Mouse (Mus musculus) ovary, adult 18-20 months (tissue): ENCODE results near the gene Iqsec1.
A peak's percentile ranks its signal among the peaks of the same experiment; 100 is the strongest.

Experiments used
- DNase-seq: peaks from one replicate; pipeline ENCODE4 v3.0.0; 2022; ENCODE audit warnings: low spot score, mixed read lengths

The Iqsec1 gene

DNA sequence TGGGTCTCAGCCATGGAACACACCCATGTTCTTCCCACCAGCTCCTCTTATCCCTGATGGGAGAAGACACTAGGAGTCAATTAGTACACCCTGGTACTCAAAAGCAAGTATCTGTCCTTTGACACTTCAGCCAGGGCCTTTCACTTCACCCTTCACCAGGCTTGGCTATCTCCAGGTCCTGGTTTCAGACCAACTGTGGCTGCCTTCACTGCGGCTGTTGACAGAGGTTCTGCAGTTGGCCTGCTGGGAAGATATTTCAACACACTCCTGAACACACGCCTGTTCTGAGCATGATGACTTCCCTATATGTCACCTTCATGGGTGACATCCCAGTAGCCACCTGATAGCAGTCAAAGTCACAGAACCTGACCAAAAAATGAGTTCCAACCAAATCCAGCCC, 234.4 kb downstream of the Iqsec1 start:
- DNase-seq = no peak

DNA sequence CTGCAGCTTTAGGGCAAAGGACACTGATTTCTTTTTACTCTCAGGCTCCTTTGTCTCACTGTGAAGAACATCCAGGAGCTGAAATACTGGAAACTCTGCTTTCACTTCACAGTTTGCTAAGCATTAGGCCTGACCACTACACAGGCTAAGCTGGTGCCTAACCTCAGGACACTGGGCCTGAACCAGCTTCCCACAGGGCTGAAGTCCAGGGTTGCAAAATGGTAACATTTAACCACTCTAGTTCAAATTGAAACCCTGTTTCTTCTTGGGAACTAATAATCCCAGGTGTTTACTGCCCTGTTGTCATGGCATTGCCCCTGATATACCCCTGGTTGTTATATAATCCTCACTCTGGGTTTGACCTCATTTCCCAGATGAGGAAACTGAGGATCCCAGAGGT, 234.8 kb downstream of the Iqsec1 start:
- DNase-seq = no peak

DNA sequence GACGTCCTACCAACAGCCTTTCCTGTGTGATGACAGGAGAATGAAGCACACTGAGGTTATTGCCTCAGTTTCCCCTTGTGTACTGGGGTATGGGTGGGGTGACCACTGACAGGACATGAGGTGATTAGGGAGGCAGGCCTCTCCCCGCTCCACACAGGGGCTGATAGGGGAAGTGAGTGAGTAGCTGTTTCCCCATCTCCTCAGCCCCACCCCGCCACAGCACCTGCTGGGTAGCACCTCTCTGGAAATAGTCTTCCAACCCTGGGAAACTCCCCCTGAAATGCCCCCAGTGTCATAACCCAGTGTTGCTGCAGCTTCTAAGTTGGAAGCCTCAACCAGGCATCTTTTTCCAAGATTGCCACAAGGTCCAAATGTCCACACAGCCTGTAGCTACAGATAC, 236.9 kb downstream of the Iqsec1 start:
- no peak for DNase-seq

DNA sequence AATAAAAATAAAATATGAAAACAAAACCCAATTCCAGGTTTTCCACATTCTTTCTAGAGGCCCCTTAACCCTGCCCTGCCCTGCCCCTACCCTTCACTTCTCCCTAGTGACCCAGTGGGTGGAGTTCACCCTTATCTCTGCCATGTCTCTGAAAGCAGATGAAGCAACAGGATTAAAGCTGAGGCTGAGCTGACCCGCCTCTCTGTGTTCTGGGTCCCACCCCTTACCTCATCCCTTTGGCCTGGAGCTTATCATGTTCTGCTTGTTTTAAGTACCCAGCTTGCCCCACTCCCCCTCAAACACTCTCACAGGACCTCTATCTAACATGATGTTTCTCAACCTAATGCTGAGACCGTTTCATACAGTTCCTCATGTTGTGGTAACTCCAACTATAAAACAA, 238.4 kb downstream of the Iqsec1 start:
- no peak for DNase-seq

DNA sequence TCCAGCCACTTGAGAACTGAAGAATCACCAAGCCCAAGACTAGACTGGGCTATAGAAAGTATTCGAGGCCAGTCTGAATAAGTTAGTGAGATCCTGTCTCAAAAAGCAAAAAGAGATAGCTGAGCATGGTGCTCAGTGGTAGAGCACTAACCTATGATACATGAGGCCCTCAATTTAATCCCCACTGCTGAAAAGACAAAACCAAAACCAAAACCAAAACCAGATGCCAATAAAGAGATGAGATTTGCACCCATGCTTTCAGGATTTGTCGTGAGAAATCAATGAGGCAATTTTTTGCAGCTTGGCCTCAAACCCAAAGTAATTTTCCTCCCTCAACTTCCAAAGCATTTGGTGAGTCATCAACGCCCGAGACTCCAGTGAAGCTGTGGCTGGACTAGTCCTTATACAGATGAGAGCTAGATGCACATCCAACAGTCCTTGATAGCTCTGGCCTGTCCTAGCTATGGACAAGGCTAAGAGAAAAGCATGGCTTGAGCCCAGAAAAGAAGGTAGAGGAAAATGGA, 239.0 kb downstream of the Iqsec1 start:
- DNase-seq = no peak

DNA sequence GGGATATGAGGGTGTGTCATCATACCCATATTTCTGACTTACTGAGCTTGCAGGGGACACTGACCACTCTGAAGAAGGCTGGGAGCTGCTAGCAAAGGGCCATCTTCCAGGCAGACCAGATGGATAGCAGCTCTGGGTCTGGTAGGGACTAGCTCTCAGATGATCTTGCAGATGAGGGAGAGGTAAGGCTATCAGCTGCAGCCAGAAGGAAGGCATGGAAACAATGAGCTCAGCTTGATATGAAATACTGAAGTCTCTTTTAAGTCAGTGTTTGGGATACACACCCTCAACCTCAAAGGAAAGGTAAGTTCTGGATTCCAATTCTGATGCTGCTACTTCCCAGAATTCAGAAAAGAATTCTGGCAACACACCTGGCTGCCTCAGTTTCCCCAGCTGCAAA, 239.5 kb downstream of the Iqsec1 start:
- no peak for DNase-seq

DNA sequence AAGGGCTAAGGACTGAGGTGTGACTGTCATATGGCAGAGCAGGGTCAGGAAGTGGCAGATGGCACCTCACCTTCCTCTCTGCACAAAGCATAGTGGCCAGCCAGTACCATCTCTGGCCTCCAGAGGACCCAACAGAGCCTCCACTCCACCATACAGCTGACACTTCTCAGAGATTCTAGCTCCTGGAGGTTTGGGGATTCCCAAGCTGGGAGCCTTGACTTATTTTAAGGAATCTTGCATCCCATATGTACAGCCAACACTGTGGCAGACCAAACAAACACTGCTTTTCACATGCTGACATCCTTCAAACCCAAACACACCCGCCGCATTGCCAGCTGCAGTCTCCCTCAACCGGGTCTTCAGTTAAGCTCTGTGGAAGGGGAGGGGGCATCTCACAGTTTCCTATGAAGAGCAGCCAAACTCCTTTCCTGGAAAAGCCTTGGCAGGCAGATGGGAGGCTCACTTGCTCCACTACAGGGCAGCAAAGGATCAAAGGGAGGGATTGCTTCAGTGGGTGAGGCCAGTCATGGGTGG, 242.1 kb downstream of the Iqsec1 start:
- DNase-seq = no peak

DNA sequence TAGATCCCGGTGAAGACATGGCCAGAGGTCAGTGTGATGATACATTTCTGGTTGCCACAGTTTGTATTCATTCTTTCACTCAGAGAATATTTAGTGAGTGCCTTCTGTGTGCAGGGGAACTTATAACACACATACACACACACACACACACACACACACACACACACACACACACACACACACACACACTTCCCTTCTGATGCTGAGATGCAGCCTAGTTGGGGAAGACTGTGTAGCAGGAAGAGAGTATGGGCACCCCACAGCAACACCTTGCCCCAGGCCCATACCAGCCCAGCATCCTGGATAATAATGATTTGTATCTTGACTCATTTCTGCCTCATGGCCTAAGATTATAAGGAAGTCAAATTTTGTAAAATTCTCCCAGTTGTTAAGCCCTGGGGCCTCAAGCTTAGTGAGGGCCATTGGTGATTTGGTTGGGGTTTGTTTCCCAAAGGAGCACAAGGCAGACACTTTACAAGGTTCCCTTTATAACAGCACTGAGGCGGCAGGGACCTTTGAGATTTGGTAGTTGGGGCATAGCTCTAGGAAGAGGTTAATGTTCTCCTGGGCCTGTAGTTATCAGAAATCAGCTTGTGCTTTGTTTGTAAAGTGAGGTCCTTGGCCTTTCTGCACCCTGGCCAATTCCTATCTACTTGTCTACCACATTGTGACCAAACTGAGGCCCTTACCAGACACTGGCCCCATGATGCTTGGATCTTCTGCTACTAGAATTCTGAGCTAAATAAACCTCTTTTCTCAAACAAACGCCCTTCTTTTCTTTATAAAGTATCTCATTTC, 242.9 kb downstream of the Iqsec1 start:
- DNase-seq = no peak

DNA sequence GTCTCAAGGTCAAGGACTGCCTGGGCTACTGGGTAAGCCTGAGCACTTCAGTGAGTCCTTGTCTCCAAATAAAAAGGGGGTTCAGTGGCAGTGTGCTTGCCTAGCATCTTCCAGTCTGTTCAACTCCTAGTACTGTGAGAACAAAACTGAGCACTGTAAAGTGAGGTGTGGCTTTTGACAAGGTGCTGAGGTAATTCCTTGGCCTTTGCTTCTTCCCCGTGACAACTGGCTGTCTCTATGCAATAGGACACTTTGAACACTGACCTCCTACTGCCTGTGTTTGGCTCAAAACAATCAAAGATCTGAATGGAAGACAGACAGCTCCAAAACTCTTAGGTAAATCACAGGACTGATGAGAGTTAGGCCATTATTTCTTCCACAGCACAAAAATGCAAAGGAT, 246.0 kb downstream of the Iqsec1 start:
- DNase-seq = no peak

DNA sequence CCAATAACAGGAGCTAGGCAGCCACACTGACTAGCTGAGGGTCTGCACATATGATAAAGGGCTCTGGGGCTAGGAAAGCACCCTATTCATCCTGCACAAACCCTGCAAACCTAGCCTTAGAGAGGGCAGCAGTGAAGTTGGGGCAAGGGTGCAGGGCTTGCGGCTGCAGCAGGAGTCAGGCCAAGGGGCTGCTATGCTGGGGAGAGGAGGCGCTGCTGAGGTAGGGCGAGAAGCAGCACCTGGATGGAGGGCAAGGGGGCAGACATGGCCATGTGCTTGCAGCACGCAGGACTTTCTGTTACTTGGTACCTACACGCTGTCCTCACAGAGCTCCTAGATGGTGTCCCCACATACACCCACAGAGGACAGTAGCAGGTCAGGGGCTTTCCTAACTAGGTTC, 246.8 kb downstream of the Iqsec1 start:
- no peak for DNase-seq

DNA sequence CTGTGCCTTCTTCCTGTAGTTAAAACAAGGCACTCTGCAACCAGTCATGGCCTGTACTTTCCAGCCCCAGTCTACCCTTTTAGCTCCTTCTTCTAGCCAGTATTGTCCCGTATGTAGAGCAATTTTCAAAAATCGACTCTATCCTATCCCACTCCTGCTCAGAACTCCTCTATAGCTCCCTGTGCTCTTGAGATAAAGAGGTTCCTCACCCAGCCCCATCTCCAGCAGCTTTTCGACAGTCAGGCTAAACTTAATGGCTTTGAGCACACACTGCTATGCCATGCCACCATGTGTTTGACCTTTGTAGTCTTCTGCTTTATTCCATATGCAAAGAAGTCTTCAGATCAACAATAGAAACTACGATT, 247.4 kb downstream of the Iqsec1 start:
- no peak for DNase-seq

DNA sequence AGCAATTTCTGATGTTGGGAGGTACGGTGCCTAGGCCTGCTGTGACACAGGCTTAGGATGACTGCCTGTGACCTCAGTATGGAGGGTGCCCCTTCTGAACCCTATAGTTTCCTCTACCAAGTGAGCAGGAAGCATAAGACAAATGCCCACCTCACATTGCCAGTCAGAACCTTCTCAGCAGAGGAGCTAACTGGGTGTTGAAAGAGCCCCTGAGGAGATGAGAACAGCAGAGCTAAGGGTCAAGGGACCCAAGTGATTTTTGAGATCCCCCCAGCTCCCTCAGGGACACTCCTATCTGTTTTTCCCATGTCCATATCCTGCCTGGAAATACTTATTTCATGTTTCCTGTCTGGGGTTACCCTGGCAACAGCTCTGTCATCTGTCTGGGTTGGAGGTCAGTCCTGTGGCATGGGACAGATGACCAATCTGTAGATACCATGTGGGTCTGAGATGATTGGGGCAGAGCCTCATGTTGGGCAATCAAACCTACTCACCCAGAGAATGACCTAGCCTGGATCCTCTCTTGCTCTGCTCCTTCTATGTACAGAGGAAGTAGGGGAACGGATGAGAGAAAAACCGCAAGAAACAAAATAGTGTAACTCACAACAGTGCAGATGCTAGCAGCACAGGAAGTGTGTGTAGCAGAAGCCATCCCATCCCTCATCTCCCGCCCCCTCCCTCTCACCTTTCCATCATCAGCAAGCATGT, 248.0 kb downstream of the Iqsec1 start:
- DNase-seq = no peak

DNA sequence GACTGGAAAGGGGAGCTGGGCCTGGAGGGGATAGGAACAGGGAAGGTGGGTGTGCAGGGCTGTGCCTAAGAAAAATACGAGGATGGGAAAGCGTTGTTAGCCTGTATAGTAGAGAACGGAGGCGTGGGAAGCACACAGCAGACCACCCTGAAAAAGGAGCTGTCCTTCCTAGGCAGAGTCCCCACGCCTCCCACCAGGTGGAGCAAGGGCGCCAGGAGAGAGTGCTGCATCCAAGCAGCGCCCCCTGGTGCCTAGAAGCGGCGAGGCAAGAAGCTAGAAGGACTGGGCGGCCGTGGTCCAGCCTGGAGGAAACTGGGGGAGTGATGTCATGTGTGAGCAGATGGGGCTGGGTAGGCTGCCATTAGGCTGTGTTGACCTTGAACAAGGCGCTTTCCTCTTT, 251.1 kb downstream of the Iqsec1 start:
- DNase-seq = peak; percentile 75

DNA sequence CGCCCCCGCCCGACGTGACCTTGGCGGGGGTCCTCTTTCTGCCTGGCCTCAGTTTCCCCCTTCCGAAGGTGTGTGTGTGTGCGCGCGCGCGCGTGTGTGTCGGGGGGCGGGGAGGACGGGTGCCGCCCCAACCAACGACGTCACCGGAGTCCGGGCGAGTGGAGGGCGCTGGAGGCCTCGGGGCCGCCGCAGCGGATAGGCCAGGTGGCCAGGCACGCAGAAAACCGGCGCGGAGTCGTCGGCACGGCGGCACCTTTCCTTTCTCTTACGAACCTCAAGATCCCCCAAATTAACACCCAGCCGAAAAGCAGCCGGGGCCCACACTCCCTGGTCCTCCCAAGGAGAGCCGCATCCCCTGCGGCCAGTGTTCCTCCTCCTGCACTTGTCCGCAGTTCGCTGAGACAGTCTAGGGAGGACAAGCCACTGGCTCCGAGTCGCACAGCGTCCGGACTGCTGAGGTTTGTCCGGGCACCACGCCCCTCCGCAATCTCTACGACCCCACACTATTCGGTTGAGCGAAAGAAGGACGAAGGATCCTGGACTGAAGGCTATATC, 251.7 kb downstream of the Iqsec1 start:
- peak; percentile 52 for DNase-seq

DNA sequence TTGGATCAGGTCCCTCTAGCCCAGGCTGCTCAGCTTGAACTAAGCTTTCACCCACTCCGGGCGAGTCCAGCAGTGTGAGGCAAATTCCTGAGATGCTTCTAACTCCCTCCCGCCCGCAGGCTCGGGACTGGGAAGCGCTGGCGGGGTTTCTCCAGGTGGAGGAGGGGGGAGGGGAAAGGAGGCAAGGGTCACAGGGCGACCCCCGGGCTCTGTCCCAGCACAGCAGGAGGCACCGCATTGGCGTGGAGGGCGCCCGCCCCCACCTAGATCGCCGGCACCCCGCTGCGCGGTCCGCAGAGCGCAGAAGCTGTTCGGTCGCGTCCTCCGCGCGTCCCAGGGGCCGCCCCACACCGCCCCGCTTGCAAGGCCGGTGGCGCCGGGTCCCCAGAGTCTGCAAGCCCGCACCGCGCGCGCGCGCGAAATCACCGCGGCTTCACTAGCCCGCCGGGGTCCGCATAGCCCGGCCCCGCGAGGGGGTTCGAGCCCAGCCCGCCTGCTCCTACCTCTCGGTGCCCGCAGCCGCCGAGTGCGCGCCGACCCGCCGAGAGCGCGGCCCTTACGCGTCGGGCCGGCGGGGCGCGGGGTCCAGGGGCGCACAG, 252.3 kb downstream of the Iqsec1 start:
- DNase-seq = no peak

DNA sequence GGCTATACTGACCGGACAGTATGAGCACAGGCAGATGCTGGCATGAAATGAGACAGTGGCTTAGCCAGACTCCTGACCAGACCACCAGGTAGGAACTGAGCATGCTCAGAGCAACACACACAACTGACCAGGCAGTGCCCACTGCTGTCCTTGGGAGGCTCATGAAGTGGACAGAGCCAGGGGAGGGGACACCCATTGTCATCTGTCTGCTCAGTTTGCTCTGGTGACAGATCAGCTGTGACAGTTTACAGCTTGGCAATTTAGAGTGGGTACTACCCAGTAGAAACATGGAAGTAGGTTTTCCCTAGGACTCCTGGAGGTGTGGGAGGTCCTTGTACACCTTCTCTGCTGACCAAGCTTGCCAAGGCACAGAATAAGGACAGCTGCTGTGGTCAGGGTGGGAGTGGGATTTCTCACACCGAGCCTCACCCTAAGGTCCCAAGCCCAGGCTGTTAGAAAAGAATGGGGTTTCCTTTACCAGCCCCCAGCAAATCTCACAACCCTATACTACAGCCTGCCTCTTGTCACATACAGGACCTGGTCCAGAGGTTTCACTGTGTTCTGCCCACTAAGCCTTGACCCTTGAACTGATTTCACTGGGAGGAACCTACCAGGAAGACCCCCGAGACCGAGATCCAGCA, 253.0 kb downstream of the Iqsec1 start:
- no peak for DNase-seq

DNA sequence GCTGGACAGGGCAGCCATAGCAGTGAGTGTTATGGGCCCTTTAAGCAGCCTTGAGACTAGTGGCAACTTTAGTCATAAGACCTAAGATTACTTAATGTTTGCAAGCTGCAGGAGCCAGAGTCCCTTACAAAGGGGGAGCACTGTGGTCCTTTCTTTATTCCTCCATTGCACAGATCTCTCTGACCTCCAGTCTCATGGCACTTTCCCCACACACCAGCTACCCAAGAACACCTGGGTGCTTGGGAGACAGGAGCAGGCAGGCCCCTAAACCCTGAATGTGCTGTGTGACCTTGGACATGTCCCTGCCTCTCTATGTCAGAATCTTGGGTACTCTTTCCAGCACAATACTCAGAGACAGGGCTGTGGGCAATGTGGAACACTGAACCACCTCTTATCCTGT, 253.7 kb downstream of the Iqsec1 start:
- no peak for DNase-seq

DNA sequence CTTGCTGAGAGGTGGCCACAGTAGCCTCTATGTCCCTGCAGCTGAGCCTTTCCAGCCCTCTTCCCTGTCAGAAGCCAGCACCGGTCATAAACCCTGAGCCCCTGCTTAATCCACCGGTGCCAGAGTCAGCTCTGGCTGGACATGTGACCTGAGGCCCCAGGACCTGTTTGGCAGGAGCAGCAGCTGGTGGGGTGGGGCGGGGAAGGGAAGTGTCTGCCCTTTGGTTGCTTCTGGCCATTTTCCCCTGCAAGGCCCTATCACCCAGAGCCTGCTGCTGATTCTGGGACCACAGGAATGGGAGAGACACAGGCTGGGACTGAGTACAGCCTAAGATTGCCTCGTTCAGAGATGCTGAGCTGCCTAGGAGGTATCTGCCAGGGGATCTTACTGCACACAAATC, 257.2 kb downstream of the Iqsec1 start:
- no peak for DNase-seq

DNA sequence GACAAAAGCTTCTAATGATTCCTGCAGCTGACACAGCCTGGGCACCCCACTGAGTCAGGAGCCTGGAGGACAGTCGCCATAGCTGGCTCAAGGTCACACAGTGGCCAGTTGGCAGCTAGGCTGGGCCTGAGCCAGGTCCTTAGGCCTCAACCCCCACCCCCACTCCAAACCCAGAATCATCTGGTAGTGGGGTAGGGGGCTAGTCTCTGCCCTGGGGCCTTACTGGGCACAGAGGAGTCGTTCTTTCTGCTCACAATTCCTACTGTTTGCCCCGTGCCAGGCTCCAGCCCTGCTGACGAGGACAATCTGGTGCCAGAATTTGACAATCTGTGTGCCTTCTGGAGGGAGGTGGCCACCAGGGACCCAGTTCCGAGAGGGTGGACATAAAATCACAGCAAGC, 258.7 kb downstream of the Iqsec1 start:
- no peak for DNase-seq

DNA sequence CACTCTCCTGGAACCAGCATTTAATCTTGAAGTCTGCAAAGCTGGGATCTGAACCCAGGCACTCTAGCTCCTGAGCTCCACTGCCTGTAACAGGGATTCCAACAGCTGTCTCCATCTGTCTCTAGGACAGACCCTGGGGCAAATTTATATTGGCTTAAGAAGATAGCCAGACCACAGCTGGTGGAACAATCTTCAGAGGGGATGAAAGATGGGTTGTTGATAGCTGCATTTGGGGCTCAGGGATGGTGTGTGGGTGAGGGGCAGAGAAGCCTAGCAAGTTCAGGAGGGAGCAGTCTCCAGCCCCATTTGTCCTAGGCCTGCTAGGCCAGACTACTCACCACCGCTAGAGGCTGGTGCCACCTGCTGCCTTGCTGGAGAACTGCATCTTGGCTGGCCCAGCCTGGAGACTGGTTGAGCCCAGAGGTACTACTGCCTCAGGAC, 260.0 kb downstream of the Iqsec1 start:
- DNase-seq = peak; percentile 58

DNA sequence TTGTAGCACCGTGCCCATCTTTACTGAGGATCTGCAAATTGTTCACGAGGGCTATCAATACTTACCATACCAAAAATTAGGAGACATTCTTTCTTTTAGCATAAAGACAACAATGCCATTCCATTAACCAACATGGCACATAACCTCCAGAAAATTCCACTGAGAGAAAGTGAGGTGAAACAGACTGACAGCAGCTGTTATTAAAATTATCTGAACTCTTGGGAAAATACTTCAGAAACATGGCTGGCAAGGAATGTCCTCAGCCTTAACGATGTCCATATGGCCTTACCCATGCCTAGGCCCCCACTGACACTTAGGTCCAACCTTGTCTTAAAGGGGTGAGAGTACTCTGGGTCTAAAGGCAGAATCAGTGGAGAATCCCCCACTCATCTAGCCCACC, 260.7 kb downstream of the Iqsec1 start:
- no peak for DNase-seq

DNA sequence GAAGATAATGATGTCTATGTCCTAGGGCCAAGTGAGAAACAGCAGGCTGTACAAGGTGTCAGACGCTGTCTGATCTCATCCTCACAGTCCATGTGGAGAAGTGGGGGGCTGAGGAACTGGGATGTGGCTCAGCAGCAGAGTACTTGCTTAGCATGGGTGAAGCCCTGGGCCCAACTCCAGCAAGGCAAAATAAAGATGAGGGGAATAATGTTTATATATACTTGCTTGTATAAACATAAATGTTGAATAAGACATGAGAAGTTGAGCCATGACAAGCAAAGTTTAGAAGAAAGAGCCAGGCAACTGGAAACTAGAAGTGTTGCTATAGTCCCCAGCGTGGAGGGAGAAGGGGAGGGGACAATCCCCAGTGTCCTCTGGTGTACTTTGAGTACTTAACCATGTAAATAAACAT, 261.8 kb downstream of the Iqsec1 start:
- no peak for DNase-seq
